Mouse (Mus musculus) kidney, adult 2 months (tissue): ENCODE measurements at regions not wholly inside any gene's neighbourhood (a gene's known extent, or its start where the extent isn't known, plus 50 kb on each side); places are given as distances from the start of the nearest gene placed in this dataset.

ENCODE experiments used
- DNase-seq: peaks from one replicate; pipeline ENCODE4 v3.0.0; 2021
- H3K27ac ChIP-seq: fragments of 200-500 bp; 2 replicates; pipeline ENCODE4 v1.5.1; 2012; ENCODE audit warnings: low read depth, low read length, control low read depth, inconsistent platforms; ENCODE audit not compliant: insufficient read depth
- H3K27me3 ChIP-seq: fragments of 200-500 bp; replicated peaks from 2 replicates; pipeline ENCODE4 v1.6.1; 2012; ENCODE audit warnings: mild to moderate bottlenecking, moderate library complexity, low read length, inconsistent platforms; ENCODE audit not compliant: control insufficient read depth, insufficient read depth
- H3K36me3 ChIP-seq: fragments of 200-500 bp; 2 replicates; pipeline ENCODE4 v1.6.1; 2012; ENCODE audit warnings: mild to moderate bottlenecking, moderate library complexity, low read length, inconsistent platforms; ENCODE audit not compliant: control insufficient read depth, insufficient read depth
- H3K4me1 ChIP-seq: fragments of 200-500 bp; 2 replicates; pipeline ENCODE4 v1.6.1; 2011; ENCODE audit warnings: low read length; ENCODE audit not compliant: control insufficient read depth, insufficient read depth
- H3K4me3 ChIP-seq: fragments of 200-500 bp; 2 replicates; pipeline ENCODE4 v1.5.1; 2011; ENCODE audit warnings: mild to moderate bottlenecking, low read depth, low read length, control low read depth; ENCODE audit not compliant: insufficient read depth
- CTCF ChIP-seq: fragments of 200-500 bp; conservative IDR thresholded peaks from 2 replicates; pipeline ENCODE4 v1.5.1; 2011; ENCODE audit warnings: low read depth, mild to moderate bottlenecking, control low read depth, low read length, moderate library complexity, mixed read lengths; ENCODE audit not compliant: insufficient read depth, insufficient read length
- POLR2A ChIP-seq: fragments of 200-500 bp; IDR thresholded peaks from one replicate; pipeline ENCODE4 v1.6.1; 2011; ENCODE audit warnings: low read depth, low read length, control low read depth
- WGBS: fragments of 180-500 bp; shearing (Covaris S2); methylation state at CpG from one replicate; pipeline ENCODE4 v1.1.7; 2018; 5-methylcytosine and 5-hydroxymethylcytosine counted together

GRCm38 (mm10) chr4:55280706-55281105, 69.1 kb upstream of the Rad23b start:
- Histone ChIP-seq H3K4me1 (no peaks in the 10 kb centered on the region), H3K36me3 (no peaks in the 10 kb centered on the region), H3K27ac (no peak overlapping the region), H3K27me3 (no peaks in the 10 kb centered on the region), H3K4me3 (no peak overlapping the region)
- DNase-seq, result no peak
- 87% methylated on average over 3 of the region's 3 CpGs for WGBS
- peak; percentile 33; the same call in 1 of the 2 replicates for TF ChIP-seq CTCF
- no peak for TF ChIP-seq POLR2A

- H3K36me3 ChIP-seq, result no peaks in the 10 kb centered on the region
- H3K4me1 ChIP-seq, result no peaks in the 10 kb centered on the region
- H3K4me3 ChIP-seq, result no peak overlapping the region
- no peak overlapping the region for H3K27ac ChIP-seq
- WGBS, result 85% methylated on average over 14 of the region's 14 CpGs
- no peak for TF ChIP-seq CTCF
- TF ChIP-seq POLR2A, result no peak
- no peak for DNase-seq
- no peaks in the 10 kb centered on the region for H3K27me3 ChIP-seq
Observed at GRCm38 (mm10) chr4:55281486-55282096, 68.3 kb upstream of the Rad23b start.

GRCm38 (mm10) chr4:55282474-55282873, 67.4 kb upstream of the Rad23b start:
- no peak overlapping the region for H3K27ac ChIP-seq
- TF ChIP-seq CTCF (no peak), POLR2A (no peak)
- no peak for DNase-seq
- 91% methylated on average over 4 of the region's 4 CpGs for WGBS
- no peaks in the 10 kb centered on the region for H3K36me3 ChIP-seq
- H3K4me3 ChIP-seq, result no peak overlapping the region
- H3K27me3 ChIP-seq, result no peaks in the 10 kb centered on the region
- H3K4me1 ChIP-seq, result no peaks in the 10 kb centered on the region

- Histone ChIP-seq H3K4me3 (no peak overlapping the region), H3K27ac (no peak overlapping the region), H3K27me3 (no peaks in the 10 kb centered on the region), H3K36me3 (no peaks in the 10 kb centered on the region), H3K4me1 (no peaks in the 10 kb centered on the region)
- 82% methylated on average over 3 of the region's 3 CpGs for WGBS
- no peak for DNase-seq
- TF ChIP-seq POLR2A (no peak), CTCF (no peak)
Observed at GRCm38 (mm10) chr4:55284722-55285225, 65.1 kb upstream of the Rad23b start.

GRCm38 (mm10) chr4:55285641-55286040, 64.2 kb upstream of the Rad23b start:
- TF ChIP-seq POLR2A (no peak), CTCF (no peak)
- H3K27ac ChIP-seq, result no peak overlapping the region
- H3K27me3 ChIP-seq, result no peaks in the 10 kb centered on the region
- DNase-seq, result no peak
- WGBS, result 16% methylated on average over 5 of the region's 5 CpGs
- no peaks in the 10 kb centered on the region for H3K36me3 ChIP-seq
- H3K4me3 ChIP-seq, result no peak overlapping the region
- no peaks in the 10 kb centered on the region for H3K4me1 ChIP-seq

- Histone ChIP-seq H3K36me3 (no peaks in the 10 kb centered on the region), H3K4me3 (no peak overlapping the region), H3K4me1 (no peaks in the 10 kb centered on the region), H3K27me3 (no peaks in the 10 kb centered on the region), H3K27ac (no peak overlapping the region)
- TF ChIP-seq CTCF (no peak), POLR2A (no peak)
- WGBS, result 68% methylated on average over 6 of the region's 6 CpGs
- DNase-seq, result no peak
Observed at GRCm38 (mm10) chr4:55288456-55288855, 61.4 kb upstream of the Rad23b start.

GRCm38 (mm10) chr4:55292277-55292676, 57.6 kb upstream of the Rad23b start:
- 90% methylated on average over 5 of the region's 5 CpGs for WGBS
- TF ChIP-seq POLR2A (no peak), CTCF (peak; percentile 51)
- no peak overlapping the region for H3K27ac ChIP-seq
- no peaks in the 10 kb centered on the region for H3K27me3 ChIP-seq
- H3K4me3 ChIP-seq, result no peak overlapping the region
- H3K36me3 ChIP-seq, result no peaks in the 10 kb centered on the region
- no peaks in the 10 kb centered on the region for H3K4me1 ChIP-seq
- peak; percentile 10 for DNase-seq

GRCm38 (mm10) chr4:55292701-55293100, 57.1 kb upstream of the Rad23b start:
- TF ChIP-seq CTCF, result no peak
- TF ChIP-seq POLR2A, result no peak

More at GRCm38 (mm10) chr4:55292701-55293100, 57.1 kb upstream of the Rad23b start:
- 59% methylated on average over 4 of the region's 4 CpGs for WGBS
- Histone ChIP-seq H3K27ac (no peak overlapping the region), H3K36me3 (no peaks in the 10 kb centered on the region), H3K4me3 (no peak overlapping the region), H3K4me1 (no peaks in the 10 kb centered on the region), H3K27me3 (no peaks in the 10 kb centered on the region)
- DNase-seq, result no peak
